Mouse (Mus musculus): Measurements from ENCODE around the gene Nploc4. TPM values are rescaled to one million over a fixed set of nuclear protein-coding genes. Genes with fewer than 3 reads are reported as not detected.
"Not testable (repeated sequence)": the region's sequence is repeated elsewhere in the genome, so short reads cannot be mapped to it uniquely, and the experiment has no call there.

The Nploc4 gene
- polyA plus RNA-seq, 1 experiment from 2014 or later = 34.1 TPM

DNA sequence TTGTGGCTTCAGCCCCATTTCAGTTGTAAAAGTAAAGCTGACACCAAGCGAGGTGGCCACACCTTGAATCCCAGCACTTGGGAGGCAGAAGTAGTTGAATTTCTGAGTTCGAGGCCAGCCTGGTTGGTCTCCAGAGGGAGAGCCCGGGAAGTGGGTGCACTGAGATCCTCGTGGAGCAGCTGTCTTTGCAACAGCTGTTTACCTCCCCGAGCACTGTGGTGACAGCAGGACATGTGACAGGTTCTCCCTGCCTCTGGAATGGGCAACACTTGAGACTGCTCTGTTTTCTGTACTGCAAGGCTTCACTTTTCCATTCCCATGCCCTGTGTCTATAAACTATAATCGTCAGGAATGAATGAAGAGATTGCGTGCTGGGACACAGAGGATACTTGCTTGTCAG is 19.7 kb downstream of the Nploc4 start:
- Histone ChIP-seq H3K4me2 (replicated peaks; ENCODE audit: low read depth, low read length) (no peak overlapping the region), H3K9ac (replicated peaks; ENCODE audit: low read length) (no peak overlapping the region), H3K4me3 (ENCODE audit: low read length) (no peak overlapping the region), H3K27ac (ENCODE audit: low read length) (no peak overlapping the region), H3K27me3 (ENCODE audit: insufficient read depth, low read length) (no peaks in the 10 kb centered on the region), H3K36me3 (ENCODE audit: insufficient read depth, low read length) (peaks cover 45% of the 10 kb centered on the region), H3K4me1 (ENCODE audit: insufficient read depth, low read length) (peaks cover 18% of the 10 kb centered on the region), H3K9me3 (ENCODE audit: low read length) (no peaks in the 10 kb centered on the region)
- no peak for ATAC-seq (ENCODE audit: low FRiP score, low TSS enrichment)
- WGBS = 88% methylated on average over 7 of the region's 7 CpGs

DNA sequence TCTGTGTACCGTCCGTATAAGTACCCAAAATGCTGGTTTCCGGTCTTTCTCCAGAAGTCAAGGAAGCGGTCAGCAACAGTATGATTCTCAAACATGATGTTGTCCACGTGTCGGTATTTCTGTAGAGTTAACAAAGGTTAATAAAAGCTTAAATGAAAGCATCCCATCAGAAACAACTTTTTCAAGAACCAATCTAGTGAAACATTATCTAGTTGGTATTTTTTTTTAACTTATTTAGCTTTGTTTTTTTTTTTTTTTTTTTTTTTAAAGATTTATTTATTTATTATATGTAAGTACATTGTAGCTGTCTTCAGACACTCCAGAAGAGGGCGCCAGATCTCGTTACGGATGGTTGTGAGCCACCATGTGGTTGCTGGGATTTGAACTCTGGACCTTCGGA is 23.9 kb downstream of the Nploc4 start:
- not testable (repeated sequence) for H3K27me3 ChIP-seq (ENCODE audit: insufficient read depth, low read length); H3K4me1 ChIP-seq (ENCODE audit: insufficient read depth, low read length); H3K9me3 ChIP-seq (ENCODE audit: low read length); H3K27ac ChIP-seq (ENCODE audit: low read length); H3K4me2 ChIP-seq (replicated peaks; ENCODE audit: low read depth, low read length); H3K9ac ChIP-seq (replicated peaks; ENCODE audit: low read length); H3K4me3 ChIP-seq (ENCODE audit: low read length); ATAC-seq (ENCODE audit: low FRiP score, low TSS enrichment)
- 94% methylated on average over 7 of the region's 10 CpGs for WGBS
- H3K36me3 ChIP-seq (ENCODE audit: insufficient read depth, low read length) = peaks cover 75% of the 10 kb centered on the region

DNA sequence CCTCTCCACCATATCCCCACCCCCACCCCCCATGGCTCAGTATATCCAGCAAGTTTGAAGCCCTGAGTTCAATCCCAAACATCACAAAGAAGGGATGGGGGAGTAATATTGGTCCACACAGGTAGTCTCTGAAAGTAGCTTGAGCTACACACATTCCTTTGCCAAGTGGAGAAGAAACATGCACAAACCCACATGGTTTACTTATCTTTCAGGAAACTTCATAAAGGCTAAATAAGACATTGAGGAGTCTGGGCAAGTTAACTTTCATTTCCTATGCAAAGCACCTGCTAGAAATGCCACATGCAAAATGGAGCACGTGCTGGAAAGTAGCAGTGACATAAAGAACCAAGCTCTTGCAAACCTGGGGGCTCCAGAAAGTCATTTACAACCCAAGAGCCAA is 31.1 kb downstream of the Nploc4 start:
- no peak for ATAC-seq (ENCODE audit: low FRiP score, low TSS enrichment)
- H3K4me2 ChIP-seq (replicated peaks; ENCODE audit: low read depth, low read length) = no peak overlapping the region
- 91% methylated on average over 1 of the region's 1 CpGs for WGBS
- no peak overlapping the region for H3K9ac ChIP-seq (replicated peaks; ENCODE audit: low read length)
- H3K36me3 ChIP-seq (ENCODE audit: insufficient read depth, low read length) = peaks cover 85% of the 10 kb centered on the region
- H3K27me3 ChIP-seq (ENCODE audit: insufficient read depth, low read length) = no peaks in the 10 kb centered on the region
- no peaks in the 10 kb centered on the region for H3K4me1 ChIP-seq (ENCODE audit: insufficient read depth, low read length)
- no peak overlapping the region for H3K27ac ChIP-seq (ENCODE audit: low read length)
- H3K9me3 ChIP-seq (ENCODE audit: low read length) = no peaks in the 10 kb centered on the region
- H3K4me3 ChIP-seq (ENCODE audit: low read length) = no peak overlapping the region

DNA sequence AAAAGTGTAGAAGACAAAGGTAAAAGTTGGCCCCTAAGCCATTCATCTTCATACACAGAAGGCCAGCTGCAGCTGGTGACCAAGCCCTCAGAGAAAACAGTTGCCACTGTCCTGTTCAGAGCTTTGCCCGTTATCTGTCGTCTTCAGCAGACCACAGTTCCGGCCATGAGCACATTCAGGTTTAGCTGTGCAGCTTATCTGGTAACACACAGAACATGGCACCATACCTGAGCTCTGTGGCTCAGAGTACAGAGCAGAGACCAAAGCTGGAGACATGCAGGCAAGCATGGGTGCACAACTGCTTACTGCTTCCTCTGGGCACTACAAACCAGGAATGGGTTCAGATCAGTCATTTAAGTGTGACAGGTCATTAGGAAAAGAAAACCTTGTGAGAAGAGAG is 31.6 kb downstream of the Nploc4 start:
- no peaks in the 10 kb centered on the region for H3K27me3 ChIP-seq (ENCODE audit: insufficient read depth, low read length)
- ATAC-seq (ENCODE audit: low FRiP score, low TSS enrichment) = no peak
- H3K4me3 ChIP-seq (ENCODE audit: low read length) = no peak overlapping the region
- no peak overlapping the region for H3K4me2 ChIP-seq (replicated peaks; ENCODE audit: low read depth, low read length)
- H3K4me1 ChIP-seq (ENCODE audit: insufficient read depth, low read length) = no peaks in the 10 kb centered on the region
- no peak overlapping the region for H3K27ac ChIP-seq (ENCODE audit: low read length)
- H3K9me3 ChIP-seq (ENCODE audit: low read length) = no peaks in the 10 kb centered on the region
- no peak overlapping the region for H3K9ac ChIP-seq (replicated peaks; ENCODE audit: low read length)
- peaks cover 85% of the 10 kb centered on the region for H3K36me3 ChIP-seq (ENCODE audit: insufficient read depth, low read length)
- 97% methylated on average over 3 of the region's 3 CpGs for WGBS

DNA sequence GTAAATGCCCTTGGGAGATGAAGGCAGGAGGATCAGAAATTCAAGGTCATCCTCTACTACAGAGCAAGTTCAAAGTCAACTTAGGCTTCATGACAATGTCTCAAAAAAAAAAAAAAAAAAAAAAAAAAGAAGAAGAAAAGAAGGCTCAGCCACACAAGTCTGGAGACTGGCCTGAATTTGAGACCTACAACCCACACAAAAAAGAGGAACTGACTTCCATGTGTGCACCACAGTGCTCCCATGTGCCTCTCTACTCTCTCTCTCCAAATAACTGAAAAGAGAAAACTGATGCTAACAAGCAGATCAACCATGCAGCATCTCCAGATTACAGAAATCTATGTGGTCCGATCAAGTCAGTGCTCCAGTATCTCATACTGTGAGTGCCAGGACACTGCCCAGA is 32.7 kb downstream of the Nploc4 start:
- H3K4me3 ChIP-seq (ENCODE audit: low read length) = no peak overlapping the region
- no peak overlapping the region for H3K4me2 ChIP-seq (replicated peaks; ENCODE audit: low read depth, low read length)
- peaks cover 84% of the 10 kb centered on the region for H3K36me3 ChIP-seq (ENCODE audit: insufficient read depth, low read length)
- no peak overlapping the region for H3K9ac ChIP-seq (replicated peaks; ENCODE audit: low read length)
- no peak for ATAC-seq (ENCODE audit: low FRiP score, low TSS enrichment)
- no peaks in the 10 kb centered on the region for H3K9me3 ChIP-seq (ENCODE audit: low read length)
- no peaks in the 10 kb centered on the region for H3K27me3 ChIP-seq (ENCODE audit: insufficient read depth, low read length)
- no peak overlapping the region for H3K27ac ChIP-seq (ENCODE audit: low read length)
- H3K4me1 ChIP-seq (ENCODE audit: insufficient read depth, low read length) = no peaks in the 10 kb centered on the region
- WGBS = 94% methylated on average over 1 of the region's 1 CpGs

DNA sequence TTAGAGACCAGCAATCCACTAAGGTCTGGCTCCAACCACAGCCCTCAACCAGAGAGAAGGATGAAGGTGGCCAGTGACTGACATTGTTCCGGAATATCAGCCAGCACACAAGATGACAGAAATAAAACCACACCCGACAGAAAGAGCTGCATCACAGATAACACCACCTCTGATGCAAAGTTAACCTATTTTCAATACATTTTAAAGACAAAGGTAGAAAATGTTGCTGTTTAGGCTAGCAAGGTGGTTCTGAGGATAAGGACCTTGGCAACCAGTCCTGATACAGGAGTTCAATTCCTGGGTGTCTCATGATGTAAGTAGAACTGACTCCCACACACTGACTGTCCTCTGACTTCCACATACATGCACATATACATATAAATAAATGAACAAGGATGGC is 38.2 kb downstream of the Nploc4 start:
- no peaks in the 10 kb centered on the region for H3K9me3 ChIP-seq (ENCODE audit: low read length)
- H3K9ac ChIP-seq (replicated peaks; ENCODE audit: low read length) = no peak overlapping the region
- no peak overlapping the region for H3K4me3 ChIP-seq (ENCODE audit: low read length)
- WGBS = 97% methylated on average over 2 of the region's 2 CpGs
- H3K4me2 ChIP-seq (replicated peaks; ENCODE audit: low read depth, low read length) = no peak overlapping the region
- peaks cover 56% of the 10 kb centered on the region for H3K36me3 ChIP-seq (ENCODE audit: insufficient read depth, low read length)
- H3K27ac ChIP-seq (ENCODE audit: low read length) = no peak overlapping the region
- H3K4me1 ChIP-seq (ENCODE audit: insufficient read depth, low read length) = no peaks in the 10 kb centered on the region
- no peaks in the 10 kb centered on the region for H3K27me3 ChIP-seq (ENCODE audit: insufficient read depth, low read length)
- ATAC-seq (ENCODE audit: low FRiP score, low TSS enrichment) = no peak

DNA sequence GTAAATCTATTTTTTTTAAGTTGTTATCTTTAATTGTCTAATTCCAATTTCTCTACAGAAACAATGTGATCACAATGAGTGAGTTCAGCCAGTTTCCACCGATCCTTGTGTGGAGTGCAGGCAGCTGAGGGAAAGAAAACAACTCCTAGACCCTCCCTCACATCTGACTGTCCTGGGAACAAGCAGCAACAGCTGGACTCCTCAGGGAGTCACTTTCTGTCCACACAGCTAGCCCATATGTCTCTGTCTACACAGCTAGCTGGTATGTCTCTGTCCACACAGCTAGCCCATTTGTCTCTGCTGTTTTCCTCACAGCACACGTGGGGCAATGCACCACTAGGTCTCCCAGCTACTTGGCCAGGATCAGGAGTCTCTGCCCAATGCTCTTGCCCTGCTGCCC is 39.9 kb downstream of the Nploc4 start:
- Histone ChIP-seq H3K27me3 (ENCODE audit: insufficient read depth, low read length) (no peaks in the 10 kb centered on the region), H3K4me1 (ENCODE audit: insufficient read depth, low read length) (no peaks in the 10 kb centered on the region), H3K36me3 (ENCODE audit: insufficient read depth, low read length) (peaks cover 41% of the 10 kb centered on the region), H3K4me3 (ENCODE audit: low read length) (no peak overlapping the region), H3K4me2 (replicated peaks; ENCODE audit: low read depth, low read length) (no peak overlapping the region), H3K9ac (replicated peaks; ENCODE audit: low read length) (no peak overlapping the region), H3K27ac (ENCODE audit: low read length) (no peak overlapping the region), H3K9me3 (ENCODE audit: low read length) (no peaks in the 10 kb centered on the region)
- WGBS = 43% methylated on average over 2 of the region's 2 CpGs
- ATAC-seq (ENCODE audit: low FRiP score, low TSS enrichment) = no peak

DNA sequence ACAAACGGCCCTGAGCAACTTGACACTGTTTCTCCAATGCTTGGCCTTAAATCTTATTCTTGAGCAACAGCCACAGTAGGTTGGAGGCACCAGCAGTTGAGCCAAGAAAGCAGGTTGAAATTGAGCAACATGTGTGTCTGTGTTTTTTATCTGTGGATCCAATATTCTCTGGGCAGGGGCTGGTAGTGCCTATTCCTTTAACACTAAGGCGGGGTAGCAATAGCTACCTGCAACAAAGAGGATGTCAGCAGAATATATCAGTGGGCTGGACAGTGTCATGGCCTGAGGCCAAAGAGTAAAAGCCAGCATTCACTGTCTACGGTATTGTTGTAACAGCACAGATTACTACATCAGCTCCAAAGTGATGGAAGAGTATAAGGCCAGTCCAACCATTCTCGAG is 41.8 kb downstream of the Nploc4 start:
- Histone ChIP-seq H3K4me1 (ENCODE audit: insufficient read depth, low read length) (no peaks in the 10 kb centered on the region), H3K36me3 (ENCODE audit: insufficient read depth, low read length) (peaks cover 26% of the 10 kb centered on the region), H3K9me3 (ENCODE audit: low read length) (no peaks in the 10 kb centered on the region), H3K9ac (replicated peaks; ENCODE audit: low read length) (no peak overlapping the region), H3K27ac (ENCODE audit: low read length) (no peak overlapping the region), H3K4me2 (replicated peaks; ENCODE audit: low read depth, low read length) (no peak overlapping the region), H3K27me3 (ENCODE audit: insufficient read depth, low read length) (no peaks in the 10 kb centered on the region), H3K4me3 (ENCODE audit: low read length) (no peak overlapping the region)
- no peak for ATAC-seq (ENCODE audit: low FRiP score, low TSS enrichment)
- 70% methylated on average over 4 of the region's 4 CpGs for WGBS

DNA sequence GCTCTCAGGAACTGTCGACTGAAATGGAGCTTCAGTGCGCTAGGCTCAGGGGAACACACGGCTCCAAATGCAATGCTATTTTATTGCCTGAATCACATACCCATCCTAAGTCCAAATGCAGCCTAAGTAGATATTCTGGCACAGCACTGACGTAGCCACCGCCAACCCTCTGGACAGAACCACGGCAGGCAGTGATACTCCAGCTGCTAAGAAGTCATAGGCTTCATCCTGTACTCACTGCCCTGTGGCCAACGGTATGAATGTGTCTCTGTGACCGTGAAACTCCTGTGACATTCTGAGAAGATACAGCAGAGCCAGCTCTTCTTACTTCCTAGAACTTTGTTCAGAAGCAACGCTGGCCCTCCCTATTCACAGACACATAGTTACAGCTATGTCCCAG is 48.9 kb downstream of the Nploc4 start:
- Histone ChIP-seq H3K4me1 (ENCODE audit: insufficient read depth, low read length) (no peaks in the 10 kb centered on the region), H3K27ac (ENCODE audit: low read length) (no peak overlapping the region), H3K4me3 (ENCODE audit: low read length) (no peak overlapping the region), H3K36me3 (ENCODE audit: insufficient read depth, low read length) (peaks cover 36% of the 10 kb centered on the region), H3K4me2 (replicated peaks; ENCODE audit: low read depth, low read length) (no peak overlapping the region), H3K9ac (replicated peaks; ENCODE audit: low read length) (no peak overlapping the region), H3K9me3 (ENCODE audit: low read length) (no peaks in the 10 kb centered on the region), H3K27me3 (ENCODE audit: insufficient read depth, low read length) (no peaks in the 10 kb centered on the region)
- no peak for ATAC-seq (ENCODE audit: low FRiP score, low TSS enrichment)
- 91% methylated on average over 9 of the region's 9 CpGs for WGBS

DNA sequence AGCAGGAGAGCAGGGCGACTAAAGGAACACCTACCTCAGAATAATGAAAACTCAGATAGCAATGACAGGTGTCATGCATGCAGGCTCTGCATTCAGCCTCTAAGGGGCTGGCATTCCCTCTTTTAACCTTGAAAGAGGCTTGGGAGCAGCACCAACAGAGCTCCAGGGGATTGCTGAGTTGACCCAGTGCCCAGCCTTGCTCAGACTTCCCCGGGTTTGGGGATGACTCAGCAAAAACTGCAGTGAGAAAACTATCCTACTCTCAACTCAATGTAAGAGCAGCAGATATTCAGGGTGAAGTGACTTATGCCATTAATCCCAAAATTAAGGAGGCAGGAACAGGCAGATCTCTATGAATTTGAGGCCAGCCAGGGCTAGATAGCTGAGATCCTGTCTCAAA is 50.4 kb downstream of the Nploc4 start:
- no peak overlapping the region for H3K27ac ChIP-seq (ENCODE audit: low read length)
- no peaks in the 10 kb centered on the region for H3K27me3 ChIP-seq (ENCODE audit: insufficient read depth, low read length)
- H3K4me3 ChIP-seq (ENCODE audit: low read length) = no peak overlapping the region
- H3K9ac ChIP-seq (replicated peaks; ENCODE audit: low read length) = no peak overlapping the region
- no peaks in the 10 kb centered on the region for H3K9me3 ChIP-seq (ENCODE audit: low read length)
- H3K36me3 ChIP-seq (ENCODE audit: insufficient read depth, low read length) = peaks cover 47% of the 10 kb centered on the region
- ATAC-seq (ENCODE audit: low FRiP score, low TSS enrichment) = no peak
- no peak overlapping the region for H3K4me2 ChIP-seq (replicated peaks; ENCODE audit: low read depth, low read length)
- WGBS = 64% methylated on average over 2 of the region's 2 CpGs
- no peaks in the 10 kb centered on the region for H3K4me1 ChIP-seq (ENCODE audit: insufficient read depth, low read length)

DNA sequence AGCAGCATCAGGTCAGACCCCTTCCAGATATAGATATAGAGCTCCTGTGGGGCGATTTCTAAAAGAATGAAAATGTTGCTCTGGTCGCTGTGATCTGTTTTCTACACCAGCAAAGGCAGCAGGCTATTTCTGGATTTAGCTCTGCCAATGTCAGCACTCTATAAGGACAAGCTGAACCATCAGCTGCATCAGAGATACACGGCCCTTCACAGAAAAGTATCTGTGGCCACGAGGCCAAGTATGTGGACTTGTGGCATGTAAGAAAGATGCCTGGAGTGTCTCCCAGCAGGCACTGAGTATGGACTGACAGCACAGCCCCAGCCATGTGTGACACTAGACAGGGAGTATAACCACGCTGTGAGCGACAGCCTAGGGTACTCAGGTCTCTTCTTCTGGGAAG is 50.9 kb downstream of the Nploc4 start:
- WGBS = 93% methylated on average over 6 of the region's 6 CpGs
- no peak for ATAC-seq (ENCODE audit: low FRiP score, low TSS enrichment)
- Histone ChIP-seq H3K9me3 (ENCODE audit: low read length) (no peaks in the 10 kb centered on the region), H3K36me3 (ENCODE audit: insufficient read depth, low read length) (peaks cover 52% of the 10 kb centered on the region), H3K9ac (replicated peaks; ENCODE audit: low read length) (no peak overlapping the region), H3K4me2 (replicated peaks; ENCODE audit: low read depth, low read length) (no peak overlapping the region), H3K27me3 (ENCODE audit: insufficient read depth, low read length) (no peaks in the 10 kb centered on the region), H3K27ac (ENCODE audit: low read length) (no peak overlapping the region), H3K4me1 (ENCODE audit: insufficient read depth, low read length) (no peaks in the 10 kb centered on the region), H3K4me3 (ENCODE audit: low read length) (no peak overlapping the region)

Measured in kidney, embryonic 16.5 days (tissue).